Mouse (Mus musculus) midbrain, embryonic 11.5 days (tissue): ENCODE results near the gene Pycr2. TPM values are rescaled to one million over a fixed set of nuclear protein-coding genes. Genes with fewer than 3 reads are reported as not detected.
"Not testable (repeated sequence)": the region's sequence is repeated elsewhere in the genome, so short reads cannot be mapped to it uniquely, and the experiment has no call there.

Experiments used
- ATAC-seq: fragments of 200-750 bp; cut with Nextera tagmentation; 2 replicates; pipeline ENCODE4 v1.8.0; 2017; ENCODE audit warnings: moderate TSS enrichment, moderate library complexity; ENCODE audit not compliant: low FRiP score
- DNase-seq: peaks from one replicate; pipeline ENCODE4 v3.0.0; 2015; ENCODE audit warnings: low spot score; ENCODE audit errors: missing footprints
- H3K27ac ChIP-seq: fragments of 300-500 bp; sonication (generic); 2 replicates; pipeline ENCODE4 v1.5.1; 2014; ENCODE audit warnings: low read depth, low read length
- H3K27me3 ChIP-seq: fragments of 300-500 bp; sonication (generic); 2 replicates; pipeline ENCODE4 v1.6.1; 2014; ENCODE audit warnings: mild to moderate bottlenecking, low read length, moderate library complexity, mixed read lengths; ENCODE audit not compliant: control insufficient read depth, insufficient read depth
- H3K36me3 ChIP-seq: fragments of 300-500 bp; sonication (generic); 2 replicates; pipeline ENCODE4 v1.6.1; 2014; ENCODE audit warnings: mild to moderate bottlenecking, low read length, moderate library complexity, mixed read lengths; ENCODE audit not compliant: control insufficient read depth, insufficient read depth
- H3K4me1 ChIP-seq: fragments of 300-500 bp; sonication (generic); 2 replicates; pipeline ENCODE4 v1.6.1; 2014; ENCODE audit warnings: low read length; ENCODE audit not compliant: control insufficient read depth, insufficient read depth
- H3K4me2 ChIP-seq: fragments of 300-500 bp; sonication (generic); 2 replicates; pipeline ENCODE4 v1.6.1; 2014; ENCODE audit warnings: mild to moderate bottlenecking, moderate library complexity
- H3K4me3 ChIP-seq: fragments of 300-500 bp; sonication (generic); 2 replicates; pipeline ENCODE4 v1.5.1; 2014; ENCODE audit warnings: low read depth, low read length
- H3K9ac ChIP-seq: fragments of 300-500 bp; sonication (generic); 2 replicates; pipeline ENCODE4 v1.6.1; 2014; ENCODE audit warnings: low read length
- H3K9me3 ChIP-seq: fragments of 300-500 bp; sonication (generic); 2 replicates; pipeline ENCODE4 v1.6.1; 2016; ENCODE audit warnings: low read length; ENCODE audit not compliant: control insufficient read depth
- WGBS: fragments of 180-500 bp; shearing (Covaris S2); extraction: QIAGEN DNeasy Blood & Tissue Kit; methylation state at CpG from one replicate; pipeline ENCODE4 v1.1.7; 2014; 5-methylcytosine and 5-hydroxymethylcytosine counted together
- polyA plus RNA-seq: library from polyadenylated mRNA; unstranded; fragments of >200 nt; fragmentation: Nextera tagmentation; extraction: Ambion mirVana; gene quantifications from 2 replicates; pipeline ENCODE4 v1.2.1, GENCODE M21; 2014

The Pycr2 gene
- polyA plus RNA-seq, 1 experiment from 2014 or later, result 97.9 TPM

DNA sequence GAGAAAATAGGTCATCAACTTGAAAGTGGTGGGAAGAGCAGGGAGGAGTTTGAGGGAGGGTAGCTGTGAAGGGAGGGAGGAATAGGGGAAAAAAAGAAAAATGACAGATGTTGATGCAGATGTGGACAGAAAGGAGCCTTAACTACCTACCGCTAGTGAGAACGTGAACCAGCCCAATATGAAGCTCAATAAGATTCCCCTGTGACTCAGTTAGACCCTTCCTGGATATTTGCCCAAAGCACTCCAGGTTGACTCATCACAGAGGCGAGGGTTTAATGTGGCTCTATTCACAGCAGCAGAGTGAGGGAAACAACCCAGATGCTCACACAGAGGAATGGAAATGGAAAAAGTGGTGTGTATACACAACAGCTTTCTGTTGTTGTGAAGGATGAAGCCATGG, 27.0 kb downstream of the Pycr2 start:
- ATAC-seq (no peak), DNase-seq (no peak)
- no peaks in the 10 kb centered on the region for H3K9me3 ChIP-seq
- peaks cover 22% of the 10 kb centered on the region for H3K27me3 ChIP-seq
- 87% methylated on average over 3 of the region's 3 CpGs for WGBS
- no peaks in the 10 kb centered on the region for H3K4me1 ChIP-seq
- H3K36me3 ChIP-seq, result no peaks in the 10 kb centered on the region
- H3K4me2 ChIP-seq, result no peak overlapping the region
- no peak overlapping the region for H3K4me3 ChIP-seq
- H3K9ac ChIP-seq, result no peak overlapping the region
- H3K27ac ChIP-seq, result no peak overlapping the region

DNA sequence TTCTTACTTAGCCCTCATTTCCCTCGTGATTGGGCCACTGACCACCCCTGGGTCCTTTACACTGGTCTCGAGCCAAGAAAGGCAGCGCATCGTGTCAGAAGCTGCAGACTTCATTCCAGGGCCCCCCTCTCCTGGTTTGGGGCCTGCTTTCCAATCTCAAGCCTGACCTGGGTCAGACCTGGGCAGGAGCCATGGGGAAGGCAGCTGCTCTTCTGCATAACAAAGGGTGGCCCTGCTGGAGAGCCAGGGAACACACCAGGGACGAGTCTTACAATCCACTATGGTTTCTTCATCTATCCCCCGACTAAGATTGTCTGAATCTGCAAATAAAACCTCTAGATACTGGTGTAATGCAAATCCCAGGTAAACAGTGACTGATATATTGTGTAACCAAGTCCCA, 29.6 kb downstream of the Pycr2 start:
- Histone ChIP-seq H3K9me3 (no peaks in the 10 kb centered on the region), H3K36me3 (no peaks in the 10 kb centered on the region), H3K27me3 (peaks cover 32% of the 10 kb centered on the region), H3K4me2 (no peak overlapping the region), H3K9ac (no peak overlapping the region), H3K4me1 (no peaks in the 10 kb centered on the region; the same call in 1 of the 2 replicates), H3K4me3 (no peak overlapping the region), H3K27ac (no peak overlapping the region)
- DNase-seq (no peak), ATAC-seq (no peak)
- 8% methylated on average over 6 of the region's 6 CpGs for WGBS

DNA sequence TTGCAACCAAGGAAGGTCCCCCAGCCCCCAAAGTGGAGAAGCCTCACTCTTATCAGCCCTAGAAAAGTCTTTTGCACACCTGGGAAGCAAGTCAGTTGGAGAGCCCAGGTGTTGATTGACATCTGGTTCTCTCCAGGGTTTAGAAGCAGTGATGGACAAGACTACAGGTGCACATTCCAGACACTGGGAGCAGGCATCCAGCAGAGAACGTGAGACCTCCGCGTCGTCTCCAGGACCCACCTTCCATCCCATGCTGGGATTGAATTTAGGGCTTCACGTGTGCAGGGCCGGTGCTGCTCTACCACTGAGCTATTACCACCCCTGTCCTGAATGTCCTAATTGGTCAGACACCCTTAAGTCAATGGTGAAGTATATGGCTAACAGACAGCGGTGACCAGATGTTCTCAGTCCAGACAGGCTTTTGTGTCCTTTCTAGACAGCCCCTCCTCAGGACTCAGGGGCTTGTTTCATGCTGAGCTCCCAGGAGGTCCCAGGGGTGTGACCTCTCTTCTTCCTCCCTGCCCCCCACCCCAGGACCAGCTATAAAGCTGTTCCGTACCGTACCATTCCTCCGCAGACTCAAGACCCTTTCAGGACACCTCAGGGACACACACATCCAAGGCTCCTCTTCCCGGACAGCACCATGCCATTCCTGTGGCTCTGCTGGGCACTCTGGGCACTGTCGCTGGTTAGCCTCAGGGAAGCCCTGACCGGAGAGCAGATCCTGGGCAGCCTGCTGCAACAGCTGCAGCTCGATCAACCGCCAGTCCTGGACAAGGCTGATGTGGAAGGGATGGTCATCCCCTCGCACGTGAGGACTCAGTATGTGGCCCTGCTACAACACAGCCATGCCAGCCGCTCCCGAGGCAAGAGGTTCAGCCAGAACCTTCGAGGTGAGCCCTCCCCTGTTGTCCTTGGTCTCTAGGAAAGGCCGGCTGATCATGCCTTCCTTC, 30.6 kb downstream of the Pycr2 start, which contains the start of gene Lefty1:
Lefty1 (plus strand) TSS at position 556 of the 953 bp plus-strand sequence.
- Histone ChIP-seq H3K4me1 (no peaks in the 10 kb centered on the region; the same call in 1 of the 2 replicates), H3K27ac (no peak within 1 kb of the TSS), H3K4me3 (no peak within 1 kb of the TSS), H3K9me3 (no peaks in the 10 kb centered on the region), H3K9ac (no peak within 1 kb of the TSS), H3K36me3 (no peaks in the 10 kb centered on the region), H3K4me2 (no peak within 1 kb of the TSS), H3K27me3 (peaks cover 32% of the 10 kb centered on the region)
- DNase-seq (no peak), ATAC-seq (no peak)
- 12% methylated on average over 21 of the region's 21 CpGs for WGBS

DNA sequence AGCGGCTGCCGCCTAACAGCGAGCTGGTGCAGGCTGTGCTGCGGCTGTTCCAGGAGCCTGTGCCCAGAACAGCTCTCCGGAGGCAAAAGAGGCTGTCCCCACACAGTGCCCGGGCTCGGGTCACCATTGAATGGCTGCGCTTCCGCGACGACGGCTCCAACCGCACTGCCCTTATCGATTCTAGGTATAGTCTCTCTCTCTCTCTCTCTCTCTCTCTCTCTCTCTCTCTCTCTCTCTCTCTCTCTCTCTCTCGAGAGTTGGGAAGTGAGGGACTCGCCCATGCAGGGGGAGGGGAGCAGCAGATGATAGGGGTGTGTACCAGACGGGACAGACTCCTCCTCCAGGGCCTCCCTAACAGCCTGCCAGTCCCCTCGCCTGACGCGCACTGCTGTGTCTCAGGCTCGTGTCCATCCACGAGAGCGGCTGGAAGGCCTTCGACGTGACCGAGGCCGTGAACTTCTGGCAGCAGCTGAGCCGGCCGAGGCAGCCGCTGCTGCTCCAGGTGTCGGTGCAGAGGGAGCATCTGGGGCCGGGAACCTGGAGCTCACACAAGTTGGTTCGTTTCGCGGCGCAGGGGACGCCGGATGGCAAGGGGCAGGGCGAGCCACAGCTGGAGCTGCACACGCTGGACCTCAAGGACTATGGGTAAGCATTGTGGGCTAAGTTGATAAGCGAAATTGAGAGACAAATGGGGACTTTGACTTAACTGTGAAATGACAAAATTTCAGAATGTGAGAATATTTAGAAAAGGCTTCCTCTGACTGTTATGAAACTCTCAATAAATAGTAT, 32.7 kb downstream of the Pycr2 start:
- ATAC-seq (peak; percentile 75), DNase-seq (peak; percentile 89)
- not testable (repeated sequence) for H3K4me1 ChIP-seq

DNA sequence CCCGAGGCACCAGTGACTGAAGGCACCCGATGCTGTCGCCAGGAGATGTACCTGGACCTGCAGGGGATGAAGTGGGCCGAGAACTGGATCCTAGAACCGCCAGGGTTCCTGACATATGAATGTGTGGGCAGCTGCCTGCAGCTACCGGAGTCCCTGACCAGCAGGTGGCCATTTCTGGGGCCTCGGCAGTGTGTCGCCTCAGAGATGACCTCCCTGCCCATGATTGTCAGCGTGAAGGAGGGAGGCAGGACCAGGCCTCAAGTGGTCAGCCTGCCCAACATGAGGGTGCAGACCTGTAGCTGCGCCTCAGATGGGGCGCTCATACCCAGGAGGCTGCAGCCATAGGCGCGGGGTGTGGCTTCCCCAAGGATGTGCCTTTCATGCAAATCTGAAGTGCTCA, 33.5 kb downstream of the Pycr2 start:
- H3K9me3 ChIP-seq, H3K4me3 ChIP-seq, H3K9ac ChIP-seq, ATAC-seq, H3K36me3 ChIP-seq, DNase-seq, H3K27ac ChIP-seq, H3K4me2 ChIP-seq, H3K4me1 ChIP-seq: not testable (repeated sequence)
- 14% methylated on average over 13 of the region's 13 CpGs for WGBS
- peaks cover 52% of the 10 kb centered on the region for H3K27me3 ChIP-seq

More for the DNA sequence above, 32.7 kb downstream of the Pycr2 start:
- peak overlapping the region; percentile 9; the same call in 1 of the 2 replicates for H3K4me3 ChIP-seq
- not testable (repeated sequence) for H3K27ac ChIP-seq, H3K36me3 ChIP-seq, H3K9me3 ChIP-seq, H3K9ac ChIP-seq
- H3K4me2 ChIP-seq, result peak overlapping the region; percentile 37
- H3K27me3 ChIP-seq, result peaks cover 44% of the 10 kb centered on the region
- WGBS, result 1% methylated on average over 37 of the region's 41 CpGs

DNA sequence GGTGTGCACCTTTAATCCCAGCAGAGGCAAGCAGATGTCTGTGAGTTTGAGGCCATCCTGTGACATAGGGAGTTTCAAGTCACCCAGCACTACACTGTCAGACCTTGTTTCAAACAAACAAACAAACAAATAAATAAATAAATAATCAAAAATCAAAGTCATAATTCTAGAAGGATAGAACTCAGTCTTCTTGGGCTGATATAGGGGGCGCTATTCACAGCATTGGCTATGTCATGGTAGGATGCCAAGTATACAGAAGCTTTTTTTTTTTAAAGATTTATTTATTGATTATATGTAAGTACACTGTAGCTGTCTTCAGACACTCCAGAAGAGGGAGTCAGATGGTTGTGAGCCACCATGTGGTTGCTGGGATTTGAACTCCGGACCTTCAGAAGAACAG, 34.7 kb downstream of the Pycr2 start:
- H3K27me3 ChIP-seq, result peaks cover 63% of the 10 kb centered on the region
- not testable (repeated sequence) for H3K4me3 ChIP-seq, H3K27ac ChIP-seq, H3K4me2 ChIP-seq, H3K36me3 ChIP-seq, ATAC-seq, H3K4me1 ChIP-seq, DNase-seq, H3K9me3 ChIP-seq, H3K9ac ChIP-seq
- WGBS, result 87% methylated on average over 2 of the region's 2 CpGs

DNA sequence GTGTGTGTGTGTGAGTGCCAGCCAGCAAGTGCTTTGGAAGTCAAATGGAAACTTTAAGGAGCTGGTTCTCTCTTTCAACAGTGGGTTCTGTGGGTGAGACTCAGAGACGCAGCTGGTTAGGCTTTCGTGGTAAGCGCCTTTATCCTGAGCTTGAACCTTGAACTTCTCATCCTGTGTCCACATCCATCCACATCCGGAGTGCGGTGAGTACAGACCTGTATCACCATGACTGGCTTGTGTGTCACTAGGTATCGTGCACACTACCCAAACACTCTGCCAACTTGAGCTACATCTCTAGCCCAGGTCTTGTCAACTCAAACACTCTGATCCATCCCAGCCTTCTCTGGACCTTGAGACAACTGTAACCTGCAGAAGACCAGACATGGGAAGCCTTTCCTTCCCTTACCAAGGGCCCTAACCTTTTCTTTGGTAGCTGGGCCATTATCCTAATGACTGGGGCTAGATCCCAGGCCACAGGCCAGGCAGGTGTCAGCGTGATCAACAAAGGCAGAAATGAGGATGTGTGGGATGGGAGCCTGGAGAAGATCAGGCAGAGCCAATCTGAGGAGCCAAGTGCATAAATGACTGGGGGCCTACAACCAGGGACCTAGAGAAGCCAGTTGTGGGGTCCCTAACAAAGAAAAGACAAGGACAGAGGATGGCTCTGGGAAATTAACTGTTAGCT, 36.8 kb downstream of the Pycr2 start:
- Histone ChIP-seq H3K4me1 (peaks cover 11% of the 10 kb centered on the region), H3K9me3 (no peaks in the 10 kb centered on the region), H3K9ac (no peak overlapping the region), H3K4me2 (peak overlapping the region; percentile 83; the same call in 1 of the 2 replicates), H3K27me3 (peaks cover 43% of the 10 kb centered on the region), H3K27ac (no peak overlapping the region), H3K36me3 (no peaks in the 10 kb centered on the region), H3K4me3 (no peak overlapping the region)
- WGBS, result 85% methylated on average over 7 of the region's 7 CpGs
- no peak for DNase-seq
- no peak for ATAC-seq

DNA sequence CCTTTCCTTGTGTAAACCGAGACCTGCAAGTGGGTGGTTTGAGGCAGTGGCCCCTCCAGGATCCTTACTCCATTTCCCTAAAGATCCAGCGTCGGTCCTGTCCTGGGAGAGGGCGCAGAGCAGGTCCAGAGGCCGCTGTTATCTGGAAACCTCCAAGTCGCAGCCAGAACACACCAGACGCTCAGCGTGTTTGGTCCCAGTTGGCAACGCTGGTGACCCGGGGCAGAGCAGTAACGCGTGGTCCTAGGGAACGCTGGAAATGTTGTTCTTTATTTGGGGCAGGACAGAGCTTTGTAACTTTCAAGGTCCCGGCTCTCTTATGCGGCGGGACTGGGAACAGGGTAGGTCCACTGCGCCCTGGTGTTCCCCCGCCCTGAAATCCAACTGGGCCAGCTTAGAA, 37.6 kb downstream of the Pycr2 start:
- H3K27me3 ChIP-seq, result peaks cover 39% of the 10 kb centered on the region
- no peak overlapping the region for H3K27ac ChIP-seq
- peak overlapping the region; percentile 56 for H3K9ac ChIP-seq
- H3K36me3 ChIP-seq, result no peaks in the 10 kb centered on the region
- DNase-seq (peak; percentile 92), ATAC-seq (no peak)
- peaks cover 11% of the 10 kb centered on the region for H3K4me1 ChIP-seq
- WGBS, result 3% methylated on average over 18 of the region's 18 CpGs
- H3K4me2 ChIP-seq, result peak overlapping the region; percentile 83
- H3K4me3 ChIP-seq, result peak overlapping the region; percentile 66
- H3K9me3 ChIP-seq, result no peaks in the 10 kb centered on the region
